Mouse (Mus musculus): ENCODE results near the gene 4931408C20Rik. TPM values are rescaled to one million over a fixed set of nuclear protein-coding genes. Genes with fewer than 3 reads are reported as not detected.
A peak's percentile ranks its signal among the peaks of the same experiment; 100 is the strongest.

The 4931408C20Rik gene
- not detected in 2 replicates for polyA plus RNA-seq (2016; fragmentation: Nextera tagmentation; extraction: Ambion mirVana)

DNA sequence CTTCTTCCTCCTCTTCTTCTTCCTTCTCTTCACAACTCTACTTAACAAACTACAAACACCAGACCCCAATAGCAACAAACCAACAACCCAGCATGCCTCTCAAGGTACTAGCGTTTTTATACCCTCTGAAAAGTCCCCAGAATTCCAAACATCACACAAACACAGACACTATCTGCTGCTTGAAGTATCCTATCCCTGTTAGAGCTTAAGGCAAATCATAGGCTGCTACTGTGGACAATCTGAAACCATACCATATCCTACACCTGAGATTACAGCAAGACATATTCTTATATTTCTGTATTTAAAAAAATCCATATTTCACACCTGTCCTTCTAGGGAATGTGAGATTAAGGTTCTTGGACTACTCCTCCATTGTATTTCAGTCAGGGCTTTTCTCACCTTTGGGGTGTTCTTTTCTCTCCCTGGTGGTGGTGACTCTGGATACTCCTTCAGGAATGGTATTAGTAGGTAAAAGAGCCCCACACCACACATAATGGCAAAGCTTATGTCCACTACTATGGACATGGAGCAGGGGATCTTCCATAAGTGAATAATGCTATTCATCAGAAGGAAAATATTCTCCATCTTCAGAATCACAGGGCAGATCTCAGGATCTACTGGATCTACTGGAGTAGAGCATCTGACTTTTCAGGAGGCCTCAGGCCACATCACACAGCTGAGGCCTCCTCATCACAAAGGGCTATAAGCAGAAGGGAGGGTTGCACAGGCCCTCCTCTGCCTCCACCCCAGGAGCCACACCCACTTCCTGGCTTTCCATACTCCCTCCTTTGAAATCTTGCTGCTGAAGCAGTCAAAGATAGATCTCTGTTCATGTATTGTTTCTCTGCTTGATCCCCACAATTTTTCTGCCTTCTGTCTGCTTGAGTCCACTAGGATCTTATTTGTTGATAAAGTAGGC is at the start of gene 4931408C20Rik:
4931408C20Rik (minus strand) TSS at position 619 of the 919 bp plus-strand sequence.
- no peak within 1 kb of the TSS for H3K9ac ChIP-seq
- no peaks in the 10 kb centered on the region for H3K27me3 ChIP-seq
- 37% methylated on average over 1 of the region's 1 CpGs for WGBS
- no peaks in the 10 kb centered on the region for H3K36me3 ChIP-seq
- ATAC-seq (ENCODE audit: insufficient number of reproducible peaks, insufficient read depth, low FRiP score, low TSS enrichment), result peak; percentile 90
- no peaks in the 10 kb centered on the region for H3K4me1 ChIP-seq
- no peak within 1 kb of the TSS for H3K4me3 ChIP-seq
- no peak within 1 kb of the TSS for H3K4me2 ChIP-seq (replicated peaks)
- no peak within 1 kb of the TSS for H3K27ac ChIP-seq
- no peaks in the 10 kb centered on the region for H3K9me3 ChIP-seq

DNA sequence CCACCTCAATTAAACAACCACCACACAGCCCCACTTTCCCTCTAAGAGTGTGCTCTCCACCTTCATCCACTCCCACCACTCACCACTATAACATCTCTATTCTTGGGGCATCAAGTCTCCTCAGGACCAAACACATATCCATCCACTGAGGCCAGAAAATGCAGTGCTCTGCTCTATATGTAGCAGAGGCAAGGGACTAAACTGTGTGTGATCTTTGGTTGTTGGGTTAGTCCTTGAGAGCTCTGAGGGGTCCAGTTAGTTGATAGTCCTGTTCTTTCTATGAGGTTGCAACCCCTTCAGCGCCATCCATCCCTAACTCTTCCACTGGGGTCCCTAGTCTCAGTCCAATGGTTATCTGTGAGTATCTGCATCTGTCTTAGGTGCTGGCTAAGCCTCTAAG is 666 bp upstream of the 4931408C20Rik start:
- Histone ChIP-seq H3K9ac (no peak overlapping the region), H3K36me3 (no peaks in the 10 kb centered on the region), H3K4me3 (no peak overlapping the region), H3K4me1 (no peaks in the 10 kb centered on the region), H3K4me2 (replicated peaks) (no peak overlapping the region), H3K27me3 (no peaks in the 10 kb centered on the region), H3K27ac (no peak overlapping the region), H3K9me3 (no peaks in the 10 kb centered on the region)
- 73% methylated on average over 1 of the region's 1 CpGs for WGBS
- peak; percentile 64 for ATAC-seq (ENCODE audit: insufficient number of reproducible peaks, insufficient read depth, low FRiP score, low TSS enrichment)

DNA sequence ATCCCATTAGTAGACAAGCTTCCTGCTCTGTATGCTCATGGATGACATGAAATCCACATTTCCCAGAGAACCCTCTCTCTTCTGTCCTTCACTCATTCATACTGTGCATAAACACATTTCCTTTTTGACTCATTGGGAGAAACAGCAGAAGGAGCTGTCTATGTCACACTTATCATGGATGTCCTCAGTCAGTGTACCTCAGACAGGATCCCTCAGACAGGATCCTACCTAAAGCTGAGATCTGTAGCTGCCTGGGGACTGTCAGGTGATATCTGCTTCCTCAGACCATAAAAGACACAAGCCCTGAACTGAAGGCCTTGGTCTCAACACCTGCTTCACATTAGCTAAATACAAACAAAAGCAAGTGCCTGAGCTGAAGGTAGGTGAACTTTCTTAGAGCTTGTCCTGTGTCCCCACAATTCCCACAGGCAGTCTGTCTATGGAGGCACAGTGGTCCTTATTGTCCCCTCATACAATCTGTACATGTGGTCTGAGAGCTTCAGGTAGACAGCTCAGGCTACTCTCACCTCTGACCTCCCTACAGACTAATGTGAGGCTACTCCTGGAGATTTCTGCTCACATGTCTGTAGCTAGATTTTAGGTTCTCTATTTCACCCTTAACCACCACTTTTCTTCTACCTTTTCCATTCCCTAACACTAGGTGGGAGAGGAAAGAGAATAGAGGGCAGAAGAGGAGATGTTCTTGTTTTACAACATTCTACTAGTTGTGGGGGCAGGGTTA is 1.1 kb downstream of the 4931408C20Rik start:
- Histone ChIP-seq H3K27me3 (no peaks in the 10 kb centered on the region), H3K4me1 (no peaks in the 10 kb centered on the region), H3K27ac (no peak overlapping the region), H3K36me3 (no peaks in the 10 kb centered on the region), H3K9me3 (no peaks in the 10 kb centered on the region), H3K9ac (no peak overlapping the region), H3K4me3 (no peak overlapping the region), H3K4me2 (replicated peaks) (no peak overlapping the region)
- peak; percentile 49; the same call in 1 of the 2 replicates for ATAC-seq (ENCODE audit: insufficient number of reproducible peaks, insufficient read depth, low FRiP score, low TSS enrichment)

DNA sequence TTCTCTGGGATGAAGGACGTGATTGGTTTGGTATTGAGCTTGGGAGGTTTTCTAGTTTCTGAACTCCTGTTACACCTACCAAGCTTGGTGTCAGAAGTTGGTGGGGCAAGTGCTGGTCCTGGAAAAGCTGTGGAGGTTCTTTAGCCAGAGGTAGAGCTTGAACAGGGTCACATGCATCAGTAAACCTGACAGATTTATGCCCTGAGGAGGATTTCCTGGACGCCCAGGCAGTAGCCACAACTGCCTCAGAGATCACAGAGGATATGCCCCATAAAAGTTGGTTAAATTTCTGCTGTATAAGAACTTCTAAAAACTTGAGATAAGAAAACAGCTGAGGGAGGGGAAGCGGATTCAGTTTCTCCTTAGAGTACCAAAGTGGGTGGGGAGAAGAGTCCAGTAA is 1.9 kb downstream of the 4931408C20Rik start:
- no peaks in the 10 kb centered on the region for H3K27me3 ChIP-seq
- no peak overlapping the region for H3K27ac ChIP-seq
- H3K9me3 ChIP-seq, result no peaks in the 10 kb centered on the region
- no peak overlapping the region for H3K9ac ChIP-seq
- no peaks in the 10 kb centered on the region for H3K36me3 ChIP-seq
- H3K4me3 ChIP-seq, result no peak overlapping the region
- H3K4me2 ChIP-seq (replicated peaks), result no peak overlapping the region
- ATAC-seq (ENCODE audit: insufficient number of reproducible peaks, insufficient read depth, low FRiP score, low TSS enrichment), result no peak
- 72% methylated on average over 3 of the region's 3 CpGs for WGBS
- H3K4me1 ChIP-seq, result no peaks in the 10 kb centered on the region

DNA sequence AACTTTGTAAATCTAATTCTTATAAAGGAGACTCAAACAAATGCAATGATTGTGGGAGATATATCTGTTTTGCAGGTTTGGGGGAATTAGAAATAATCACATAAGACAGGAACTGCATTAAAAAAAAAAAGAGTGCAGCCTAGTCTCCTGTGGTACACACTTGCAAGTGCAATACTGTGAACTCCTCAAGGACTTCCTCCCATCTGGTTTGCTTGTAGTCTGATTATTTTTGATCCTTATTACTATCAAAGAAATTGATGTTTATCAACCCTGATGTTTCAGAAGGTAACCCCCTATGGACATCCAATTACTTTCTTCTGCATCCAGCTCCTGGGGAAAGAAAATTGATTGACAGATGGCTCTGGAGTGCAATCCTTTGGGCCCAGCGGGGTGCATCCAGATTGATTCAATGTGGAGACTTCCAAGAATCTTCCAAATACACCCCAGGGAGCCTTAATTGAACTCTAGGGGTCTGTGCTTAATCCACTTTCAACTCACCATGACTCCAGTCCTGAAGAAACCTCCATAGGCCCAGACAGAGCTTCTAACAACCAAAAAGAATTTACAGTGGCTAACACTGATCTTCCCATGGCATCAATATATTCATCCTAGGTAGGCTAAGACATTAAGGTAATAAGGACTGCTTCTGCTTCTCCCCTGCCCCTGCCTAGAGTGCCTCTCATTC is 37.4 kb downstream of the 4931408C20Rik start:
- Histone ChIP-seq H3K27ac (no peak overlapping the region), H3K36me3 (no peaks in the 10 kb centered on the region), H3K27me3 (no peaks in the 10 kb centered on the region), H3K4me3 (no peak overlapping the region), H3K9ac (no peak overlapping the region), H3K4me1 (no peaks in the 10 kb centered on the region), H3K9me3 (no peaks in the 10 kb centered on the region), H3K4me2 (replicated peaks) (no peak overlapping the region)
- ATAC-seq (ENCODE audit: insufficient number of reproducible peaks, insufficient read depth, low FRiP score, low TSS enrichment), result no peak
- WGBS, result 42% methylated on average over 1 of the region's 1 CpGs

DNA sequence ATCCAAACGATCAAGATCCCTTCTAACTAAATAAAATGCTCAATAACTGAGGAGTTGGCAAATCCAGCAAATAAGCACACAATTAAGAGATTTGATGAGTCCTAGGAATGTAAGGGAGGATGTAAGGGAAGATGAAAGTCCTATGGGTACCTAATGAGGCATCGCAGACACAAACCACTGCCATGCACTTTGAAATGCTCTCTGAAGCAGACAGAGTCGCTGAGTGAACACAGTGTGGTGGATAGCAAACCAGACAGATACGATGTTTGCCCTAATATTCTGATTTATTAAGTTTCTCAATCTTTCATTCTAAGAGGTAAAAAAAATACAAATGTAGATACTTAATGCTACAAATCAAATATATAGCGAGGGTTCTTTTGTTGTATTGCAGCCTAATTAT is 51.2 kb downstream of the 4931408C20Rik start:
- no peak overlapping the region for H3K27ac ChIP-seq
- no peaks in the 10 kb centered on the region for H3K36me3 ChIP-seq
- H3K27me3 ChIP-seq, result no peaks in the 10 kb centered on the region
- H3K4me3 ChIP-seq, result no peak overlapping the region
- no peaks in the 10 kb centered on the region for H3K4me1 ChIP-seq
- 88% methylated on average over 5 of the region's 5 CpGs for WGBS
- H3K9me3 ChIP-seq, result no peaks in the 10 kb centered on the region
- no peak overlapping the region for H3K4me2 ChIP-seq (replicated peaks)
- H3K9ac ChIP-seq, result no peak overlapping the region
- no peak for ATAC-seq (ENCODE audit: insufficient number of reproducible peaks, insufficient read depth, low FRiP score, low TSS enrichment)
